Mouse (Mus musculus): ENCODE measurements around the gene Dgkd.

DNA sequence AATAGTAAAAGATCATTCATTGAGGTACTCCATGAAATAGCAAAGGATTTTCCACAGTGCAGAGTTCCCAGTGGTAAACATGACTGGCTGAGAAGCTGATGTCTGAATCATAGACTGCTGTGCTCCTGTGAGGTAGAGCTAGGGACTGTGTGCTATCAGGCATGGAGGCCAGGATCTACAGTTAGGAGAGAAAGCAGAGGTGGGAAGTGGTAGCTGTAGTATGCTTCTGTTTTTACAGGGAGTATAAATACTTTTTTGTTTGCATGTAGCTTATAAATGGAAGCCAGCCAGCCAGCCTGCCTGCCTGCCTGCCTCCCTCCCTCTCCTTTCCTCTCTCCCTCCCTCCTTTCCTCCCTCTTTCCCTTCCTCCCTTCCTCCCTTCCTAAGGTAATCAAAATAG lies 60.3 kb downstream of the Dgkd start:
- TF ChIP-seq CTCF (IDR thresholded peaks at IDR 0.05; ENCODE audit: low read depth) (no peak), EP300 (IDR thresholded peaks at IDR 0.05; ENCODE audit: low read depth) (no peak)

All from liver, postnatal 0 days (tissue).